In the genomic region with DNA sequence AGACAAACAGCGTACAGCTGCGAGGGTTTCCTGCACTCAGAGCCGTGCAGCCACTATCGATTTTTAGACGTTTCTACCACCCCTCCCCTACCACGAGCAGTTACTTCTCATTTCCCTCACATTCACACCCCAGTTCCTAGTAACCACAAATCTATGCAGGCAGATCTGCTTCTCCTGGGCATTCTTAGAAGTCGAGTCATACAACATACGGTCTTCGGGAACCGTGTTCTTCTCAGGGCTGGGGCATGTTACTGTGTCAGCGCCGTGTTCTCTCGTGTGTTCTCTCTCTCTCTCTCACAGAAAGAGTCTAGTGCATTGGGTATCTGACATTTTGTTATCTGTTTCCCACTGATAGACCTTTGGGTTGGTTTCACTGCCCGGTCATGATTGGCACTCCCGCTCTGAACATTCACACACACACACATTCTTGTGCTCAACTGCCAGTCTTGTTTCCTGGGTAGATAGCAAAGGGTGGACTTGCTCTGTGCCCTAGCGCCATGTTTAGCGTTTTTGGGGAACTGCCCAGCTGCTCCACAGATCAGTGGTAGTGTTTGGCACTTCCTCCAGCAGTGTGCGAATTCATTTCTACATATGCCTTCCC, we compare ENCODE assay signal across 13 mouse cellular contexts. TPM values are rescaled to one million over a fixed set of nuclear protein-coding genes. Genes with fewer than 3 reads are reported as not detected.
DNase-seq lines count a peak whose midpoint lies in the region; ATAC-seq and TF ChIP-seq lines count a peak whose summit lies in the region.
"Had no signal": no experiment of that assay in that cellular context is flagged by ENCODE, and none has a peak within 500 bp of the region (broad histone marks: within the 10 kb centered on the region; RNA-seq: fewer than 3 reads in every experiment).

No protein-coding gene starts in this region.

- H3K4me2 ChIP-seq in heart, embryonic 11.5 days: no peak overlapping the region
- H3K4me2 ChIP-seq in liver, embryonic 15.5 days: peak overlapping the region; percentile 21; the same call in 1 of the 2 replicates
- H3K4me2 ChIP-seq: embryonic facial prominence, embryonic 15.5 days; lung, embryonic 14.5 days; neural tube, embryonic 12.5 days had no signal

- no peak overlapping the region for H3K4me3 ChIP-seq in heart, embryonic 11.5 days (ENCODE audit: low read depth, low read length)
- H3K4me3 ChIP-seq in liver, embryonic 15.5 days (replicated peaks): no peak overlapping the region
- H3K4me3 ChIP-seq in left cerebral cortex, adult 2 months: no peak overlapping the region
- H3K4me3 ChIP-seq in lung, adult 2 months (replicated peaks; ENCODE audit: extremely low read depth, low read depth, low read length): no peak overlapping the region
- H3K4me3 ChIP-seq: embryonic facial prominence, embryonic 15.5 days; neural tube, embryonic 12.5 days had no signal

- no peak for TF ChIP-seq CTCF in left cerebral cortex, adult 2 months (IDR thresholded peaks at IDR 0.05)
- no peak for TF ChIP-seq CTCF in lung, adult 2 months (IDR thresholded peaks at IDR 0.05; ENCODE audit: insufficient read depth, low read length)

- no peaks in the 10 kb centered on the region for H3K27me3 ChIP-seq in heart, embryonic 11.5 days (ENCODE audit: control insufficient read depth, insufficient read depth, low read length)
- H3K27me3 ChIP-seq in liver, embryonic 15.5 days: no peaks in the 10 kb centered on the region
- H3K27me3 ChIP-seq: embryonic facial prominence, embryonic 15.5 days; neural tube, embryonic 12.5 days had no signal

- intact Hi-C loops in left cerebral cortex, postnatal 25 days (cut with DNase I): no loop called here
- intact Hi-C loops in left cerebral cortex, adult 2 months (cut with DNase I): no loop called here

- DNase-seq in heart, postnatal 4 days: no peak
- DNase-seq in 3T3-L1 (ENCODE audit: low read depth, low spot score): peak; percentile 69
- peak; percentile 72 for DNase-seq in adipocyte (ENCODE audit: low spot score)
- DNase-seq in left cerebral cortex, postnatal 25 days (ENCODE audit: low spot score in 2 of 2): no peak
- no peak for DNase-seq in left cerebral cortex, adult 2 months (ENCODE audit: extremely low spot score in 1 of 2, low spot score in 2 of 2)
- no peak for DNase-seq in lung, adult 2 months
- DNase-seq: gastrocnemius, postnatal 14 days; kidney, postnatal 10 days had no signal

- peaks cover 80% of the 10 kb centered on the region for H3K4me1 ChIP-seq in heart, embryonic 11.5 days (ENCODE audit: control insufficient read depth, insufficient read depth, low read length)
- peaks cover 93% of the 10 kb centered on the region for H3K4me1 ChIP-seq in liver, embryonic 15.5 days (replicated peaks)
- H3K4me1 ChIP-seq in lung, adult 2 months (ENCODE audit: control insufficient read depth, insufficient read depth, low read length): peaks cover 53% of the 10 kb centered on the region

- H3K9me3 ChIP-seq in heart, embryonic 11.5 days (replicated peaks; ENCODE audit: control insufficient read depth, low read length): no peaks in the 10 kb centered on the region
- no peaks in the 10 kb centered on the region for H3K9me3 ChIP-seq in liver, embryonic 15.5 days (replicated peaks)
- H3K9me3 ChIP-seq: embryonic facial prominence, embryonic 15.5 days; neural tube, embryonic 12.5 days had no signal

- 0 out of 2 replicates have a peak overlapping the region, but pooled peaks have one; percentile 16 for H3K27ac ChIP-seq in heart, embryonic 11.5 days (ENCODE audit: low read depth, low read length)
- H3K27ac ChIP-seq in liver, embryonic 15.5 days (replicated peaks): peak overlapping the region; percentile 15; the same call in 1 of the 2 replicates
- H3K27ac ChIP-seq in left cerebral cortex, adult 2 months: no peak overlapping the region
- H3K27ac ChIP-seq: embryonic facial prominence, embryonic 15.5 days; neural tube, embryonic 12.5 days had no signal

- WGBS in heart, embryonic 11.5 days (ENCODE audit: insufficient replicate concordance): 61% methylated on average over 18 of the region's 18 CpGs
- WGBS in liver, embryonic 15.5 days (ENCODE audit: insufficient replicate concordance): 7% methylated on average over 18 of the region's 18 CpGs
- 59% methylated on average over 18 of the region's 18 CpGs for WGBS in lung, adult 2 months

- no peak for TF ChIP-seq POLR2A in lung, adult 2 months (IDR thresholded peaks at IDR 0.05; ENCODE audit: borderline replicate concordance, extremely low read depth, low read depth, low read length)

- no peak overlapping the region for H3K9ac ChIP-seq in heart, embryonic 11.5 days (ENCODE audit: low read depth, low read length)
- no peak overlapping the region for H3K9ac ChIP-seq in liver, embryonic 15.5 days
- H3K9ac ChIP-seq: embryonic facial prominence, embryonic 15.5 days; lung, embryonic 14.5 days; neural tube, embryonic 12.5 days had no signal

- no peak for ATAC-seq in heart, embryonic 11.5 days (replicated peaks; ENCODE audit: insufficient number of reproducible peaks, low FRiP score, low TSS enrichment)
- ATAC-seq in liver, embryonic 15.5 days (ENCODE audit: insufficient read depth): peak; percentile 29

- peaks cover 4% of the 10 kb centered on the region; the same call in 1 of the 2 replicates for H3K36me3 ChIP-seq in heart, embryonic 11.5 days (ENCODE audit: control insufficient read depth, insufficient read depth, low read length)
- no peaks in the 10 kb centered on the region for H3K36me3 ChIP-seq in liver, embryonic 15.5 days (replicated peaks)

RNA-seq across cellular contexts. Expression of a gene that starts 20.5 kb away (rescaled TPM):
- 34.9 and 36.6 TPM in 2 replicates for polyA plus RNA-seq in heart, embryonic 11.5 days (2014; fragmentation: Nextera tagmentation; extraction: Ambion mirVana)
- total RNA-seq in heart, postnatal 4 days (2021): 10 to 100 TPM; 34.6 to 38.1 TPM
- polyA plus RNA-seq in liver, embryonic 15.5 days (2015; fragmentation: Nextera tagmentation; extraction: Ambion mirVana): 4.4 and 4.5 TPM in 2 replicates
- total RNA-seq in left cerebral cortex, postnatal 25 days (2021): 10 to 100 TPM in 1 of 2 experiments, 1 to 10 TPM in 1; 9.4 to 12.1 TPM
- total RNA-seq in left cerebral cortex, adult 2 months (2021): 10 to 100 TPM; 14.0 to 18.7 TPM
- 59.0 and 62.2 TPM in 2 replicates for polyA plus RNA-seq in lung, adult 2 months (2012; rRNA removed)

RNA-seq across cellular contexts. Expression of a gene that starts 34.7 kb away (rescaled TPM):
- polyA plus RNA-seq in heart, embryonic 11.5 days (2014; fragmentation: Nextera tagmentation; extraction: Ambion mirVana): 1.3 and 1.5 TPM in 2 replicates
- total RNA-seq in heart, postnatal 4 days (2021): 1 to 10 TPM; 2.0 to 2.5 TPM
- not detected in 2 replicates for polyA plus RNA-seq in liver, embryonic 15.5 days (2015; fragmentation: Nextera tagmentation; extraction: Ambion mirVana)
- 1 to 10 TPM; 2.9 to 3.0 TPM for total RNA-seq in left cerebral cortex, postnatal 25 days (2021)
- 1 to 10 TPM; 1.4 to 3.2 TPM for total RNA-seq in left cerebral cortex, adult 2 months (2021)
- polyA plus RNA-seq in lung, adult 2 months (2012; rRNA removed): 0.29 and 0.40 TPM in 2 replicates
- total RNA-seq: gastrocnemius, postnatal 14 days had no signal
- polyA plus RNA-seq: lung, embryonic 14.5 days had no signal

RNA-seq across cellular contexts. Expression of a gene that starts 40.5 kb away (rescaled TPM):
- polyA plus RNA-seq in heart, embryonic 11.5 days (2014; fragmentation: Nextera tagmentation; extraction: Ambion mirVana): 33.6 and 34.0 TPM in 2 replicates
- 10 to 100 TPM in 1 of 2 experiments, 1 to 10 TPM in 1; 9.8 to 10.2 TPM for total RNA-seq in heart, postnatal 4 days (2021)
- polyA plus RNA-seq in liver, embryonic 15.5 days (2015; fragmentation: Nextera tagmentation; extraction: Ambion mirVana): 54.6 and 58.0 TPM in 2 replicates
- total RNA-seq in left cerebral cortex, postnatal 25 days (2021): under 1 TPM; 0.21 to 0.60 TPM
- total RNA-seq in left cerebral cortex, adult 2 months (2021): under 1 TPM; 0.35 to 0.36 TPM
- polyA plus RNA-seq in lung, adult 2 months (2012; rRNA removed): 0.16 and 0.25 TPM in 2 replicates

Comparison
In these comparisons a context has a peak if more than half of its experiments do, and no peak if none do; other contexts are left out.
1. DNase-seq: peak in 3T3-L1 (single experiment) and adipocyte (single experiment); none in heart, postnatal 4 days (single experiment), left cerebral cortex, postnatal 25 days (0 of 2), left cerebral cortex, adult 2 months (0 of 2) and lung, adult 2 months (single experiment).
2. RNA of a gene that starts 40.5 kb away (total RNA-seq): 9.8 to 10.2 TPM in heart, postnatal 4 days; 0.21 to 0.60 TPM in left cerebral cortex, postnatal 25 days and 0.35 to 0.36 TPM in left cerebral cortex, adult 2 months; every median in the first group is over 4 times any median in the second.